Mouse (Mus musculus) heart, postnatal 0 days (tissue): ENCODE results near the gene Olfr283.

Source experiments
- CTCF ChIP-seq: IDR thresholded peaks from 2 replicates; pipeline ENCODE4 v1.5.1; 2016; ENCODE audit warnings: antibody characterized with exemption, control low read depth, low read depth
- EP300 ChIP-seq: IDR thresholded peaks from 2 replicates; pipeline ENCODE4 v1.6.1; 2016; ENCODE audit warnings: antibody characterized with exemption, low read depth

DNA sequence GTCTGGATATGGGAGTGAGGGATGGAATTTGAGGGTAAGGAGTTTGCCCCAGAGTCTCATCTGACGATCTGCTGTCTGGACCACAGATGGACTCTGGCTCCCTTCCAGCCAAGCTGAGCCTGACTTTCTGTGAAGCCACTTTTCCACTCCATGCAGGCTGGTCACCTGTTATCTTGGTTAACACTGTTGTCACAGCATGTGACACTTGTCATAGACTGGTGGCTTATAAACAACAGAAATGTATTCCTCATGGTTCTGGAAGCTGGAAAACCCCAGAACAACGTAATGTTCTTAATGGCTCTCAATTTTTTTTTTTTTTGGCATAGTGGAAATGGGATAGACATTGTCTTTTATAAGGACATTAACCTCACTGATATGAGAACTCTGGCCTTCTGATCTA is 28.9 kb upstream of the Olfr283 start:
- TF ChIP-seq CTCF (no peak), EP300 (no peak)
